Mouse (Mus musculus) stomach, embryonic 14.5 days (tissue): ENCODE measurements at regions not wholly inside any gene's neighbourhood (a gene's known extent, or its start where the extent isn't known, plus 50 kb on each side); places are given as distances from the start of the nearest gene placed in this dataset.
A peak's percentile ranks its signal among the peaks of the same experiment; 100 is the strongest.

Experiments used
- ATAC-seq: fragments of 200-750 bp; cut with Nextera tagmentation; 2 replicates; pipeline ENCODE4 v1.8.0; 2017; ENCODE audit warnings: low read depth, moderate TSS enrichment; ENCODE audit not compliant: insufficient number of reproducible peaks, insufficient read depth, low FRiP score
- H3K27ac ChIP-seq: fragments of 300-500 bp; sonication (generic); 2 replicates; pipeline ENCODE4 v1.5.1; 2014; ENCODE audit warnings: mild to moderate bottlenecking, low read length, moderate library complexity, mixed read lengths
- H3K27me3 ChIP-seq: fragments of 300-500 bp; sonication (generic); 2 replicates; pipeline ENCODE4 v1.6.1; 2014; ENCODE audit warnings: low read length, control low read depth, mixed read lengths; ENCODE audit not compliant: control insufficient read depth, insufficient read depth
- H3K36me3 ChIP-seq: fragments of 300-500 bp; sonication (generic); 2 replicates; pipeline ENCODE4 v1.6.1; 2014; ENCODE audit warnings: mild to moderate bottlenecking, control low read depth, low read length, moderate library complexity, mixed read lengths; ENCODE audit not compliant: control insufficient read depth, insufficient read depth
- H3K4me1 ChIP-seq: fragments of 300-500 bp; sonication (generic); 2 replicates; pipeline ENCODE4 v1.6.1; 2014; ENCODE audit warnings: low read length, control low read depth, mixed read lengths; ENCODE audit not compliant: control insufficient read depth, insufficient read depth
- H3K4me2 ChIP-seq: fragments of 300-500 bp; sonication (generic); replicated peaks from 2 replicates; pipeline ENCODE4 v1.6.1; 2014; ENCODE audit warnings: low read depth, low read length, control low read depth
- H3K4me3 ChIP-seq: fragments of 300-500 bp; sonication (generic); 2 replicates; pipeline ENCODE4 v1.5.1; 2014; ENCODE audit warnings: low read depth, low read length, control low read depth
- H3K9ac ChIP-seq: fragments of 300-500 bp; sonication (generic); replicated peaks from 2 replicates; pipeline ENCODE4 v1.6.1; 2014; ENCODE audit warnings: low read depth, mild to moderate bottlenecking, control low read depth, low read length, moderate library complexity, mixed read lengths
- H3K9me3 ChIP-seq: fragments of 300-500 bp; sonication (generic); 2 replicates; pipeline ENCODE4 v1.6.1; 2016; ENCODE audit warnings: low read depth, low read length, control low read depth; ENCODE audit not compliant: control insufficient read depth
- WGBS: fragments of 180-500 bp; shearing (Covaris S2); extraction: QIAGEN DNeasy Blood & Tissue Kit; methylation state at CpG from one replicate; pipeline ENCODE4 v1.1.7; 2014; 5-methylcytosine and 5-hydroxymethylcytosine counted together

GRCm38 (mm10) chr4:69785481-69786050, 624.7 kb downstream of the Cdk5rap2 start:
- WGBS, result 84% methylated on average over 7 of the region's 7 CpGs
- no peak overlapping the region for H3K4me3 ChIP-seq
- no peaks in the 10 kb centered on the region for H3K9me3 ChIP-seq
- no peak overlapping the region for H3K27ac ChIP-seq
- H3K27me3 ChIP-seq, result no peaks in the 10 kb centered on the region
- ATAC-seq, result no peak
- H3K4me2 ChIP-seq, result no peak overlapping the region
- no peaks in the 10 kb centered on the region for H3K4me1 ChIP-seq
- no peak overlapping the region for H3K9ac ChIP-seq
- no peaks in the 10 kb centered on the region for H3K36me3 ChIP-seq

- no peaks in the 10 kb centered on the region for H3K36me3 ChIP-seq
- no peak for ATAC-seq
- no peak overlapping the region for H3K27ac ChIP-seq
- no peak overlapping the region for H3K4me3 ChIP-seq
- H3K9me3 ChIP-seq, result no peaks in the 10 kb centered on the region
- no peak overlapping the region for H3K4me2 ChIP-seq
- WGBS, result 77% methylated on average over 8 of the region's 8 CpGs
- no peaks in the 10 kb centered on the region for H3K27me3 ChIP-seq
- H3K4me1 ChIP-seq, result no peaks in the 10 kb centered on the region
- H3K9ac ChIP-seq, result no peak overlapping the region
Measured at GRCm38 (mm10) chr4:69781258-69781657, 629.0 kb downstream of the Cdk5rap2 start.

- H3K27ac ChIP-seq, result no peak overlapping the region
- H3K9ac ChIP-seq, result no peak overlapping the region
- WGBS, result 78% methylated on average over 3 of the region's 3 CpGs
- no peaks in the 10 kb centered on the region for H3K4me1 ChIP-seq
- H3K4me3 ChIP-seq, result no peak overlapping the region
- H3K36me3 ChIP-seq, result no peaks in the 10 kb centered on the region
- no peak overlapping the region for H3K4me2 ChIP-seq
- ATAC-seq, result no peak
- H3K9me3 ChIP-seq, result no peaks in the 10 kb centered on the region
- no peaks in the 10 kb centered on the region for H3K27me3 ChIP-seq
Measured at GRCm38 (mm10) chr4:69761841-69762240, 648.4 kb downstream of the Cdk5rap2 start.

GRCm38 (mm10) chr4:69759596-69759995, 650.6 kb downstream of the Cdk5rap2 start:
- 74% methylated on average over 2 of the region's 2 CpGs for WGBS
- H3K9me3 ChIP-seq, result no peaks in the 10 kb centered on the region
- H3K4me1 ChIP-seq, result no peaks in the 10 kb centered on the region
- no peaks in the 10 kb centered on the region for H3K27me3 ChIP-seq
- no peak overlapping the region for H3K4me2 ChIP-seq
- no peak overlapping the region for H3K9ac ChIP-seq
- H3K4me3 ChIP-seq, result no peak overlapping the region
- no peak overlapping the region for H3K27ac ChIP-seq
- no peaks in the 10 kb centered on the region for H3K36me3 ChIP-seq
- no peak for ATAC-seq

GRCm38 (mm10) chr4:69754567-69754966, 655.7 kb downstream of the Cdk5rap2 start:
- H3K4me2 ChIP-seq, result no peak overlapping the region
- H3K9ac ChIP-seq, result no peak overlapping the region
- no peak overlapping the region for H3K27ac ChIP-seq
- 63% methylated on average over 2 of the region's 2 CpGs for WGBS
- H3K4me3 ChIP-seq, result no peak overlapping the region
- no peaks in the 10 kb centered on the region for H3K36me3 ChIP-seq
- no peaks in the 10 kb centered on the region for H3K4me1 ChIP-seq
- ATAC-seq, result peak; percentile 56; the same call in 1 of the 2 replicates
- H3K27me3 ChIP-seq, result no peaks in the 10 kb centered on the region
- no peaks in the 10 kb centered on the region for H3K9me3 ChIP-seq

GRCm38 (mm10) chr4:69753086-69753485, 657.2 kb downstream of the Cdk5rap2 start:
- H3K9ac ChIP-seq, result no peak overlapping the region
- no peak overlapping the region for H3K4me3 ChIP-seq
- no peak for ATAC-seq
- H3K27ac ChIP-seq, result no peak overlapping the region
- H3K9me3 ChIP-seq, result no peaks in the 10 kb centered on the region
- H3K4me2 ChIP-seq, result no peak overlapping the region
- no peaks in the 10 kb centered on the region for H3K36me3 ChIP-seq
- 80% methylated on average over 3 of the region's 3 CpGs for WGBS
- no peaks in the 10 kb centered on the region for H3K4me1 ChIP-seq
- H3K27me3 ChIP-seq, result no peaks in the 10 kb centered on the region

- H3K4me2 ChIP-seq, result no peak overlapping the region
- no peak overlapping the region for H3K27ac ChIP-seq
- no peak overlapping the region for H3K9ac ChIP-seq
- H3K4me3 ChIP-seq, result no peak overlapping the region
- H3K9me3 ChIP-seq, result no peaks in the 10 kb centered on the region
- H3K4me1 ChIP-seq, result no peaks in the 10 kb centered on the region
- 67% methylated on average over 7 of the region's 7 CpGs for WGBS
- H3K27me3 ChIP-seq, result no peaks in the 10 kb centered on the region
- no peak for ATAC-seq
- H3K36me3 ChIP-seq, result no peaks in the 10 kb centered on the region
Measured at GRCm38 (mm10) chr4:69739833-69740510, 670.3 kb downstream of the Cdk5rap2 start.
